Mouse (Mus musculus) kidney, postnatal 36 days (tissue): ENCODE measurements at regions not wholly inside any gene's neighbourhood (a gene's known extent, or its start where the extent isn't known, plus 50 kb on each side); places are given as distances from the start of the nearest gene placed in this dataset.
A peak's percentile ranks its signal among the peaks of the same experiment; 100 is the strongest.

ENCODE experiments used
- DNase-seq, 2 experiments: peaks; one replicate each; pipeline ENCODE4 v3.0.0; 2021 to 2022; ENCODE audit warnings: mixed read lengths in 2 of 2

DNA sequence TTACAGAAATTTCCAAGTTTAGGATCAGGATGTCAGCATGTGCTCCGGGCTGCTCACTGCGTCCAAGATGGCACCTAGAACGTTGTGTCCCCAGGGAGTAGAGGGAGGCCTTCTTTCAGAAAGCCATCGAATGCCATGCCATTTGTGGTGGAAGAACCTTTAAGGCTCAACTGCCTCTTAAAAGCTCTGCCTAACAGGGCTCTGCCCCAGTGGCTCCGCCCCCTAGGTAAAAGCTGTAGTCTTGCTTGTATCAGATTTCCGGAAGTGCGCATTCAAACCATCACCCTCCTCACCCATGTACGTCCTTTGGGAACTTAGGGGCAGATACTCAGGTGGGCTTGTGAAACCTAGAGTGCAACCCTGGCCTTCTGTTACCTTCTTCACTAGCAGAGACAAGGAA lies 54.0 kb upstream of the Psmd7 start:
- no peak for DNase-seq

DNA sequence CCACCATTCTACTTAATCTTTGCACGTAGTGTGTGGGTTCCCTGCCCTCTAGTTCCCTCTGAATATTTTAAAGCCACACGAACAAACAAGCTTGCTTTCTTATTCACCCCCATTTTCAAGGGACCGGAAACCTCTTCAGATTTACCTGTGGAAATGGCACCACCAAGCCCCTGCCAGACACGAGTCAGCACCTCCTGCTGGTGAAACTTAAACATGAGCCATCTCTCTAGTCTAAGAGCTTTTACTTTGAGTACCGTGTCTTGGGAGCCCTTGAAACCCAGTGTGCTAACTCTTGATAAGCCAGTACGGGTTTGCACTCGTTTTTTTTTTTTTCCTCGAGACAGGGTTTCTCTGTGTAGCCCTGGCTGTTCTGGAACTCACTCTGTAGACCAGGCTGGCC lies 59.7 kb upstream of the Psmd7 start:
- no peak for DNase-seq

DNA sequence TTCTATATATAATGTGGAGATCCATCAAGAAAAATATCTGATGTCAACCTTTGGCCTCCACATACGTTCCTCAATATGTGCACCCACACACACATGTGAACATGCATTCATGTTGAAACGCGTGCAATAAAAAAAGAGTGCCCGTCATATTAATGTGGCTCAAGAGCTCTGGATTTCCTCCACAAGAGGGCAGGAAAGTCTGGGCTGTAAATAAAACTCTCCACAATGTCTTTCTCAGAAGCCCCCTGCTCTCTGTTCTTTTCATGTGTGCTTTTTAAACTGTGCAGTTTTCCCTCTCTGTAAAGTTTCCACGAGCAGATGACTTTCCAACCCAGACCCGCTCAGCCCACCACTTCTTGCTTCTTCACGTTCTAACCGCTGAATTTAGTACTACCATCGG lies 62.0 kb upstream of the Psmd7 start:
- no peak for DNase-seq

DNA sequence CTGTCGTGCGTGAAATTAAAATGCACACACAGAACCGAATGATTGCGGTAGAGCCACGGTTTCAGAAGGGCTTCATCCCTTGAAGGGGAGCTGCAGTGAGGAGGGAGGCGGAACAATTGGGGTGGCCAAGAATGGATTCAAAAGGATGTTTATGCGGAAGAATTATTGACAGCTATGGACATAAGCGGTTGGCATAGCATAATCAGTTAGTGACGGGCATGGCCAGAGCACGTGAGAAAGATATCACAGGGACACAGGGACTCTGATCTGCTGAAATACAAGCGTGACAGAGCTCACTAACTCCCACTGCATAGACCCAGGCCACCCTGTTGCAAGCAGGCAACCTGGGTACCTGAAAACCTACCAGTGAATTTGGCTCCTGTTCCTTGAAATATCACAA lies 63.2 kb upstream of the Psmd7 start:
- no peak for DNase-seq

DNA sequence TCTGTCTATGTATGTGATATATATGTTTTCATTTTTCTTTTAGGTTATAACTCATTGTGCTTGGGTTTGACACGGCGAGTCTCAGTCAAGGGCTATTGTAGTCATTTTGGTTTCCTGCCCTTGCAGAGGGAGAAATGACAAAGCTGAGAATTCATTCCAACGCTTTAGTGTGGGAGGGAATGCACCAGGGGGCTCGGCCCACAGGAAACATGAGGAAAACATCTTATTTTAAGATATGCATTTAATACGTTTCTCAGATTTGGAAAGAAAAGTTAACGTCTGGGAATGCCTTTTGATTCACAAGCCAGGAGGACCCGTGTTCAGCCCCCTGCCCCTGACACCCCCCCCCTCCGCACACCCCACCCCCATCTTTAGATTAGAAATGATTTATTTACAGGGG lies 64.0 kb upstream of the Psmd7 start:
- no peak for DNase-seq

DNA sequence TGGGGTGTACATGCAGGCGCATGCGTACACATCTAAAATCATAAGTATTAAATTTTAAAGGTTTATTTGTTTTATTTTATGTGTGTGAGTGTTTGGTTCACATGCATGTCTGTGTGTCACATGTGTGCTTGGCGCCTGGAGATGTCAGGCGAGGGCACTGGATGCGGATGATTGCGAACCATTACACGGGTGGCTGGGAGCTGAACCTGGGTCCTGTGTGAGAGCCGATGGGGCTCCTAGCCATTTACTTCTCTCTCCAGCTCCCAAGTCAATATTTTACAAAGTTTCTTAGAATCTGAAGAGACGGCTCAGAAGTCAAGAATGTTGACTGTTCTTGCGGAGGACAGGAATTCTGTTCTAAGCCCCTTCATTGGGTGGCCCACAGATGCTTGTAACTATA lies 65.4 kb upstream of the Psmd7 start:
- no peak for DNase-seq

DNA sequence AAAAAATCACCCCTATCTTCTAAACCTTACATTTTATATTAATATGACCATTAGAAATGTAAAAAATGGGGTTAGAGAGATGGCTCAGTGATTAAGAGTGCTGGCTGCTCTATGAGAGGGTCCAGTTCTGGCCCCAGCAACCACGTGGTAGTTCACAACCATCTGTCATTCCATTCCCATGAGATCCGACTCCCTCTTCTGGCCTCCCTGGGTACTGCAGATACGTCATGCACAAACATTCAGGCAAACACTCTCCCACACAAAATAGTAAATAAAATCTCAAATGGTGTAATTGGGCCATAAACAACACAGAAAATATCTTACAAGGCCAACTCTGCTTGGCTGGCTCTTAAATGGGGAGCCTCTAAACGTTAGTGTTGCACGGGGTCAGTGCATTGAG lies 68.4 kb upstream of the Psmd7 start:
- DNase-seq = peak in 1 of 2 experiments; percentile 19

DNA sequence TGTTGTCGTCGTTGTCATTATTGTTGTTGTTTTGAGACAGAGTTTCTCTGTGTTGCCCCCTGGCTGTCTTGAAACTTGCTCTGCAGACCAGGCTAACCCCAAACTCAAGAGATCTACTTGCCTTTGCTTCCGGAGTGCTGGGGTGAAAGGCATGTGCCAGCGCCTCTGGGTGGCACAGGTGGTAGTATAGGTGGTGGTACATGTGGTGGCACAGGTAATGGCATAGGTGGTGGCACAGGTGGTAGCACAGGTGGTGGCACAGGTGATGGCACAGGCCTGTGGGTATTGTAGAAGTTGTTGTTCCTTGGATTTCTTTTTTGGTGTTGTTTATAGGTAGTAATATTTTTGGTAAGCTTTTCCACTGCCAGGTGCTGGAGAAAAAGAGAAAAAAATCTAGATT lies 69.5 kb upstream of the Psmd7 start:
- DNase-seq = no peak

DNA sequence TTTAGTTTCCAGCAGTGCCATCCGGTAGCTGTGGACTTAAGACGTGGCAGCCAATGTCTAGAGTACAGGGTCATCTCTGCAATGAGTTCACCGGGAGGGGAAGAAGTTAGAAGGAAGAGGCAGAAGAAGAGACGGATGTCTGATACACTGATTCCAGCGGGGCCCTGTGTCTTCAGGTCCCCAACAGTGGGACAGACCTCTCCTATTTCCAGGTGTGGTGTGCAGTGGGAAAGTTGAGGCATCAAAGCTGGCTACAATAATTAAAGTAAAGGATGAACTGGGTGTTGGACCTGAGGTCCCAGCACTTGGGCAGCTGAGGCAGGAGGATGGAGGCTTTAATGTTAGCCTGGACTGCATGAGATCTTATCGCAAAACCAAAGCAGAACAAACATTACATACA lies 70.1 kb upstream of the Psmd7 start:
- no peak for DNase-seq

DNA sequence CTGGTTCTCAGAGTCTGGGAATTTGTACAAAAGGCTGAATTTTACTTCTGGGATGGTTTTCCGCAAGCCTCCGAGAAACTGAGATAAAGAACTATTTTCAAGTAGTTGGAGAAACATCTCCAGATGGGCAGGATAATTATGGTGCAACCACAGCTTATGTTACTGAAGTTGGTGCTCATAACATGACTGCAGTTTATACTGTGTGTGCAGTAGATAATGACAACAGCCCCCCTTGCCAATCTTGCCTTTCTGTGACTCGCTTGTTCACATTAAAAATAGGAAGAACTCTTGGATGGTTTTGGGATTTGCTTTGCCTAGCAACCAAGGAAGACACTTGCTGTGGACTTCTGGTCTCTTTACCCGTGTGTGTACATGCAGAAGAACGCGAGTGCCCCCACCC lies 72.4 kb upstream of the Psmd7 start:
- no peak for DNase-seq

DNA sequence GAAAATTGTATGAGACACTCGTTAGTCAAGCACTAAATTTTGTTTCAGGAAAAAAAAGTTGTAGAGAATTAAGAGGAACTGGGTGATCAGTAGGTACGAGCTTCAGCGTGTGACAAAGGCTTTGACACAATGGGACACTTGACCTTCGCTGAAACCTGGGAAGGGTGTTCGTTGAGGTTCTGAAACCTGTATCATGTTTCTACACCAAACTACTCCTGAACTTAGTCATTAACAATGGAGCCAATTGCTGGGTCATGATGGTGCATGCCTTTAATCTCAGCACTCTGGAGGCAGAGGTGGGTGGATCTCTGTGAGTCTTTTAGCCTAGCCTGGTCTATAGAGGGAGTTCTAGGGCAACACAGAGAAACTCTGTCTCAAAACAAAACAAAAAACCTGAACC lies 81.3 kb upstream of the Psmd7 start:
- DNase-seq = no peak

DNA sequence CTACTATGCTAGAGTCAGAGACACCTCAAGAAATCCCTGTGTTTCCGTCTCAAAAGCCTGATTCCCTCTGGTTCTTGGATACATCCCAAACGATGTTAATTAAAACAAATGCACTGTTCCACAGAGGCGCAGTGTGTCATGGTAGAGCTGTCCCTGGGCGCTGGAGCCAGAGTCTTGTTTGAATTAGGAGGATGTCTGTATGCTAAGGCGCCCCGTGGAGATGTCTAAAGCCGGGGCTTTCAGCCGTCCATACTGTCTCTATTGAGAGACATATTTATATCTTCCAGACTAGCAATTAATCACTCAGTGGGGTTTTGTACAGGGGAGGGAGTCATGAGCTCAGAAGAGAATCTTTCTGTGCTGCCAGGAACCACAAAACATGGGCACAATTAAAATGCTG lies 83.2 kb upstream of the Psmd7 start:
- DNase-seq = no peak

DNA sequence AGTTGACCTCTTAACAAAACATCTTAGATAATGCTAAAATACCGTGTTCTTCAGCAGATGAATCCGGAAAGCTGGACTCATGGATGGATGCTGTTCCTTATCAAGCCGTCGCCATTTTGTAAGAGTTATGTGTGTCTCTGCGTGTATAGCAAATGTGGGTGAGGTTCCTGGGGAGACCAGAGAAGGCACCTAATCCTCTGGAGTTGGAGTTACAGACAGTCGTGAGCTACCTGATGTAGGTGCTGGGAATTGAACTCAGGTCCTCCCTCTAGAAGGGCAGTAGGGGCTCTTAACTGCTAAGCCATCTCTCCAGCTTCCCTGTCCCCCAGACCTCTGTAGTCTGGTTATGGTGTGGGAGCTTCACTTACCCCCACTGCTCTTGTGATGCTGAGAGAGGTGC lies 84.4 kb upstream of the Psmd7 start:
- no peak for DNase-seq

DNA sequence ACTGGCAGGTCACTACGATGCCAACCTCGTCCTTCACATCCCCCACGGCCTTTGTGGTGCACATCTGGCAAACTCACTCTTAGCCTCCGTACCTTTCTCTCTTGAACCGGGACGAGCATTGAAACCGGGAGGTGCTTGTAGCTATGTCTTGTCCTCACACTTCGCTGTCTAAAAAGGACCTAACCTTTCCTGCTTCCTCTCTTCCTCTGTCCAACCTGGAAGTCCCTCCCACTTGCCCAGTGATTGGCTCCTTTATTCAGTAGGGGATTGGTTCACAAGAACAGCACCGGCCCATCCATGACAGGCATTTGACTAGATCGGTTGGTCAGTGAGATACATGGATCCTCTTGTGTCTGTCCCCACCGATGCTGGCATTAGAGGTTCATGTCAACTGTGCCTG lies 93.8 kb upstream of the Psmd7 start:
- DNase-seq = no peak

DNA sequence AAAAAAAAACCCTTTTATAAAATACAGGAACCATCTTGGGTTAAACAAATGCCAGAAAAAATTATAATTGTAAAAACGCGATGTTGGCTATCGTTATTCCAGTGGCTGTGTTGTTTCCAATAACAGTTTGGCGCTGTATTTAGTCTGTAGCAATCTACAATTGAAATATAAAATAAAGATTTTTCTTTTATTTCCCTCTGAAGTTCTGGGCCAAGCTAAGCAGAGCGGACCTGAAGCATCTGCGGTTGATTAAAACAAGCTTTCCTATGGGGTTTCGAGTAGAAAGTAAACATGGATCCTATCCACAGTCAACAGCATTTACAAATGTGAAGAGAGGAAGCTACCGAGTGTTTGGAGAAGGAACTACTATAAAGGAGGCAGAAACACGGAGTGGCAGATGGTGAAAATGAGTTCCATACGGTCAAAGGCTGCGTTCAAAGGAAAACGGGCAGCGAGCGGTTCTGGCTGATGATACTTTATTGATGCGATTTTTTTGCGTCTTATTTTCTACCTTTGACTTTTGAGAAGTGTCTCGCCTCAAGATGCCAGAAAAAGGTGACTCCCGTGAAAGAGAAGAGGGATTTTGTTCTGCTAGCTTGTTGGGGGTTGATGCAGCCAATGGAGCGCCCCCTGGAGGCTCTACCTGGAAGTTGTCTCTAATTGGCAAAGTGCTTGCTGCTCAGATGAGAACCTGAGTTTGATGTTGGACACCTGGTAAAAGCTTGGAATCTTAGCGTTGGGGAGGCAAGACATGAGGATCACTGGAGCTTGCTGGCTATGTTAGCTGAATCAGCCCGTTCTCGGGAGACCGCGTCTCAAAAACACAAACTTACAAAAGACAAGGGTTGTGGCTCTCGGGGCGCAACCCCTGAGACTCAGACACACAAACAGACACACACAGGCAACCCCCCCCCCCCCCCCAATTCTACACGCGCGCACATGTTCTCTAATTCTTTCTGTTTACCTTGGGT lies 96.7 kb upstream of the Psmd7 start:
- DNase-seq = peak in 1 of 2 experiments; percentile 32

DNA sequence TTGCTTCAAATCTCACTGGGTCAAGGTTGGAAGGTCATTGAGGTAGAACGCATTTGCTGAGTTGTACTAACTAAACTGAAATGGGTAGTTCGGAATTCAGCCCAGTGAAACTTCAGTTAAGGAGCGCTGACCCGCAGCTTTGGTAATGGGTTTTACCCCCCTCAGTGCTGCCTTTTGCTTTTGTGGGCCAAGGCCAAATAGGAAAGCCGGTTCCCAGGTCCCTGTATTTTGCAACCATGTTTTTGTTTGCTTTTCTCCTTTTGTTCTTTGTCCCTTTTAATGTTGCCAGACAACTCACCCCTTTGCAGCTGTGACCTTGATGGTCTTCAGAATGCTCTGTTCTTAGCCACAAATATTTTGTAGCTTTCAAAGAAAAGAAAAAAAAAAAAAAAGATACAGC lies 98.7 kb upstream of the Psmd7 start:
- DNase-seq = peak; percentile 1 to 6

DNA sequence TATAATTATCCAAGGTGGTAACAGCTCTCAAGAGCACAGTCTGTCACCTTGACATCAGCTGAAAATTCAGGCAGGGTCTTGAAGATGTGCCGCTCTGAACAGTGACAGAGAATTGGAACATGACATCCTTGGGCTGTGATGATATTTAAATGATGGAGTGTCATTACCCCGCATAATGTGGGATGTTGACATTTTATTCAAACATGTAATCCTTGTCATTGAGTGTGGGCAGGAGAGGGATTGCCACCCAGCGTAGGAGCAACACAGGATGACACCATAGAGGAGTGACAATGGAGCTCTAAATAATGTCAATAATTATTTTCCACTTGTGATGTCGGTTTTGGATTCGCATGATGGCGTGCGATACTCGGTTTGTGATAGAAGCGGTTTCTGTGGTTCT lies 99.3 kb upstream of the Psmd7 start:
- DNase-seq = no peak

DNA sequence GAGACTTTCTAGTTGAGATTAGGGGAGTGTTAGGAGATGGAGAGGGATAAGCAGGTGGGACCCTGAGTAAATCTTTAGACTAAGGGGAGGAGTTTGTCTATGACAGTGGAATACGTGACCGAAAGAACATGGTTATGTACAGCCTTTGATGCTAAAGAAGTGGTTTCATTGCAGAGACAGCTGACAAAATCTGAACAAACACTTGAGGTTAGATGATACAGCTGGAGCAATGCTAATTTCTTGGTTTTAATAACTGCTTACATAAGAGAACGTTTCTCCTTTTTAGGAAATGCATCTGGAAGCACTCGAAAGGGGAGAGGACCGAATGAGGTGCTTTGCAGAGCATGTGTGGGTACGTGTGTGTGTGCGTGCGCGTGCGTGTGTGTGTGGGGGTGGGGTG lies 100.8 kb upstream of the Psmd7 start:
- no peak for DNase-seq

DNA sequence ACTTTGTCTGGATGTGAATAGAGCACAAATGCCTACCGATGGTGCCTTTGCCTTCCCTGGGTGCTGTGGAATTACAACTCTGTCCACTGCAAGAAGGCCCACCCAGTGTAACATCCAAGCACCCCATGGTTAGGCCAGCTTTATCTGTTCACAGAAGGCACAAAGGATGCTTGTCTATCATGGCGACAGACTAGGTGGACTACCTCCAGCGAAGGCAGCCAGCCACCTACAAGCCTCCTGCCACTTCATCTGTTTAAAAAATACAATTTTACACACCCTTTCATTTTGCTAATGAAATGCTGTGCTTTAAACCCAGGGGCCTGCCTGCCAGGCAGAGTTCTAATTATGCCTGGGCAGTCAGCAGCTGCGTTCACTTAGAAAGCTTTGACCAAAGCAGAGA lies 103.0 kb upstream of the Psmd7 start:
- no peak for DNase-seq

DNA sequence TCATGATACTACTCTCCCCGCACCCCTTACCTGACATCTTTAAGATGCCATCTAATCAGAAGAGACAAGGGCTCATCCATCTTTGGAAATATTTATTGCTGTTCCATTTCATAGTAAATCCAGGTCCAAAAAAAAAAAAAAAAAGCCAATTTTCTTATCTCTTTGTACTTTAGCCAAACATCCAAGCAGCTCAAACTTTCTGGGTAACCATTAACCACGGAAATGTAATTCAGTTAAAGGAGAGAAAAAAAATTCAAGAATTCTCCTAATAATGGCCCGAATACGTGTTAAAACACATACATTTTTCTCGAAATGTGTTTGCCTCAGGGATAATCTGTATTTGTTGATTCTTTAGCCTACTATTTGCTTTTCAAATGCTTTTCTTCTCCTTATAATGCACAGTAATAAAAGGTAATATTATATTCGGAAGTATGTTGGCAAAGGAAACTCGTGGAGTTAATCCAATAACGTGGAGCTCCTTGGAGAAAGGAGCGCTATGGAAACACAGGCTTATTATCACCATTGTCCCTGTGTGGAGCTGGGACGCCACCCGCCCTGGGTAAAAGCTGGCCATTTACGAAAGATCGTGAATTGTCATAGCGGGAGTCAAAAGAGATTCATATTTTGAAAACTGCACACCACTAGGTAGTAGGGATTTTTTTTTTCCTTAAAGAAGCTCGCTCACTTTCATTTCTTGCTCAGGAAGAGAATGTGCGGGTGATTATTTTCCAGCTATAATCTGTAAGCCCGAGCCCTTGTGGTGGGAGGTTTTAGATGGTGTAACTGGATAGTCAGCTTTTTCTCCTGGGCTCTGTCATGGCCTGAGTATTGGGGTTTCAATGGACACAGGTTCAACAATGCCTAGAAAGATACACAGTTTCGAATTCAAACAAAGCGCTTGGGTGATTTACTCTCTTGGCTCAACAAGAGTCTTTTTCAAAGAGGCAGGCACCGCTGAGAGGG lies 108.4 kb upstream of the Psmd7 start:
- DNase-seq = no peak

DNA sequence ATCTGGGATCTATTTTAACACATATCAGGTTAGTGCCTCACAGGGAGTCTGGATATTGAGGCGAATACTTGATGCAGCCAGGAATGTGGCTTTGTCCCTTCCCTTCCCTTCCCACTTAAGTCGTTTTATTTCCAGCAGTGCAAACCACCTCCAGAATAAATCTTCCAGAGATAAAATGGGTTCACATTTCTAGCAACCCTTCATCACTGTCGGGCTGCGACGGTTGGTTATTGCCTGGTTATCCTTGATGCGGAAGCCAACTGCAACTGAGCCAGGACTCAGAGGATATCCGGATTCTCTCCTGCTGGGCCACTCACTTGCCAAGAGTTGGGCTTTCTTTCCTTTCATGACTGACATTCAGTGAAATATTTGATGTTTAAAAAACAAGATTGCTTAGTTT lies 111.0 kb upstream of the Psmd7 start:
- no peak for DNase-seq

DNA sequence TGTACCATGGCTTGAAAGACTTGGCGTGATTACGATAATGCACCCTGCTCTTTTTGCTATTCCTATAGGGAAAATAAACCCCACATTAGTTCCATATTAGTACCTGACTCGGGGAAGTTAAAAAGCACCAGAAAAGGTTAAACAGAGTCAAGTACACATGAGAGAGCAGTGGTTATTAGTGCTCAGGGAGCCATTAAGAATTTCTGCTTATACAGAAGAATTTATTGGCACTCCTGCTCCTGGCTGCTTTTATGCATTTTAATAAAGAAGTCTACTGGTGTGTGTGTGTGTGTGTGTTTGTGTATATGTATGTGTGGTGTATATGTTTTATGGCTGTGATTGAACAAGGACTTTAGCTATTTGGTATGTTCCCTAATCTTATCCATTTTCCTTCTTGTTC lies 111.5 kb upstream of the Psmd7 start:
- DNase-seq = no peak

DNA sequence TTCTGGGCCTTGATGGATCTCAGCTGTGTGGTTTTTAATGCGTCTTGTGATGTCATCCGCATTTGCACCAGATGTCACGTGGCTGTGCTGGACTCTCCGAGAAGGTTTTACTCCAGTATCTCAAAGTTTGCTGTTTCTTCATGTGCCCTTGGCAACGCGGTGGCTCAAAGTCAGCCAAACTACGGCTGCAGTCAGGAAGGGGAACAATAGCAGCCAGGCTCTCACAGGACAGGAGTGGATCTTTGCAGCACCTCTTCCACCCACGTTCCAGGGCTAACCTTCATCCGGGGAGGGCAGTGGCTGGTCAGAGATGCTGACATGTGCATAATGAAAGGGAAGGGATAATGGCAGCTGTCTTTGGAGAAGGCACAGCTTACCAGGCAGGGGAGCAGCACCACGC lies 127.6 kb upstream of the Psmd7 start:
- DNase-seq = no peak

DNA sequence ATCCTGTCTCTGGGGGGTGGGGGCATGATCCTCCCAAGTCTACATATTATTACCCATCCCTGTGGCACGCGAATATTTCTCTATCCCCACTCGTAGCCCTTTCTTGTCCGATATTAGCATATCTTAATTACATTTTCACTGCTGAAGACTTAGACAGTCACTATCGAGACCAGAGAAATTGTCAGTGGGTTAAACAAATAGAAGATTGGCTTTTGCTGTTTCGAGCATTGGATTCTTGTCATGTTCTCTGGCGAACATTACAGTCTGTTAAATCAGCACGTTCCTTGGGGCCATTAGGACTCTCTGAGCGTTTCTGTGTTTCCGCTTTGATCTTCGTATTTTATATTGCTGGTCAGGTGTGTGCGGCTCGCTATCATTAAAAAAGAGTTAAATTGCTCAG lies 129.6 kb upstream of the Psmd7 start:
- DNase-seq = no peak
